Mouse (Mus musculus) splenic B cell, adult 2 months (primary cell): ENCODE data around the gene 4933430I17Rik.

Experiments used
- DNase-seq: peaks from one replicate; pipeline ENCODE4 v3.0.0-alpha.2; 2011; ENCODE audit warnings: low read depth, low spot score
- H3K27me3 ChIP-seq: 2 replicates; pipeline ENCODE4 v1.6.1; 2012; ENCODE audit warnings: mild to moderate bottlenecking, low read length, moderate library complexity, mixed read lengths; ENCODE audit not compliant: control insufficient read depth, poor library complexity, insufficient read depth, severe bottlenecking
- H3K36me3 ChIP-seq: 2 replicates; pipeline ENCODE4 v1.6.1; 2012; ENCODE audit warnings: mild to moderate bottlenecking, low read length, moderate library complexity, mixed read lengths; ENCODE audit not compliant: control insufficient read depth, poor library complexity, insufficient read depth, severe bottlenecking

Gene 4933430I17Rik

DNA sequence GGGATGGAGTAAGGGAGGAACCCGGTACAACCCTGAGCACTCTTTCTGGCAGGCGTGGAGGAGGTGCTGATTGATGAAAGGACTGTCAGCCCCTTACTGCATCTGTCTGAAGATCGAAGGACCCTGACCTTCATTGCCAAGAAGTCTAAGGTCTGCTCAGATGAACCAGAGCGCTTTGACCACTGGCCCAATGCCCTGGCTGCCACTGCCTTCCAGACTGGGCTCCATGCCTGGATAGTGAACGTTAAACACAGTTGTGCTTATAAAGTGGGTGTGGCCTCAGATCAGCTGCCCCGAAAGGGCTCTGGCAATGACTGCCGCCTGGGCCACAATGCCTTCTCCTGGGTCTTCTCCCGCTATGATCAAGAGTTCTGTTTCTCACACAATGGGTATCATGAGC lies 29.2 kb upstream of the 4933430I17Rik start:
- Histone ChIP-seq H3K36me3 (no peaks in the 10 kb centered on the region), H3K27me3 (no peaks in the 10 kb centered on the region)
- no peak for DNase-seq

DNA sequence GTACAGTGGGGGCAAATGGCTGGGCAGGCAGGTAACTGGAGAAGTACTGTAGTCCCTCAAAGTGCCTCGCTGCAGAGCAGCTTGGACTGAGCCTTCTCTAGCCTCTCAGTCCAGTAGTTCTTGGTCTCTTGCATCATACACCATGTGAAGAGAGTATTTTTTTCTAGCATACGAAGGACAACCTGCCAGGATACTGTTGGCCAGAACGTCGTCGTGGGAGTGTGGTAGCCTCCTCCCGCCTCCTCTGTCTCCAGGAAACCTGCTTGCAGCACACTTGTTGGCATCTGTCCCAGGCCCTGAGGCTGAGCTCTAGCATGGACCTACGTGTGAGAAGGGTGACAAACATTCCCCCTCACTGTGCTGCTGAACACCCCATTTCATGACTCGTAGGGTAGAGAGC lies 28.4 kb upstream of the 4933430I17Rik start:
- Histone ChIP-seq H3K27me3 (no peaks in the 10 kb centered on the region), H3K36me3 (no peaks in the 10 kb centered on the region)
- DNase-seq: no peak

DNA sequence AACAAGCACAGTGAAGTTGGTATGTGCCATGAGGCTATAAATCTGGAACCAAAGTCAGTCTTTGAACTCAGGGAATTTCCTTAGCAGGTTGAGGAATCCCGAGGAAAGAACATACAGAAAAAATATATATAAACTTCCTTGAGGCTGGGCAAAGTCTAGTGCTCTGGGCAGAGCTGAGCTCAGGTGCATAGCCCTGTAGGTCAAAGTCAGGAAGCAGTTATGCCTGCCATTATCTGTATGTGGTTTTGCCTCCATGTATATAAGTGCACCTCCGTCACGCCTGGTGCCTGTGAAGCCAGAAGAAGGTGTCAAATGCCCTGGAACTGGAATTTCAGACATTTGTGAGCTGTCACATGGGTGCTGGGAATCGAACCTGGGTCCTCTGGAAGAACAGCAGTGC lies 24.4 kb upstream of the 4933430I17Rik start:
- no peak for DNase-seq
- Histone ChIP-seq H3K27me3 (no peaks in the 10 kb centered on the region), H3K36me3 (no peaks in the 10 kb centered on the region)

DNA sequence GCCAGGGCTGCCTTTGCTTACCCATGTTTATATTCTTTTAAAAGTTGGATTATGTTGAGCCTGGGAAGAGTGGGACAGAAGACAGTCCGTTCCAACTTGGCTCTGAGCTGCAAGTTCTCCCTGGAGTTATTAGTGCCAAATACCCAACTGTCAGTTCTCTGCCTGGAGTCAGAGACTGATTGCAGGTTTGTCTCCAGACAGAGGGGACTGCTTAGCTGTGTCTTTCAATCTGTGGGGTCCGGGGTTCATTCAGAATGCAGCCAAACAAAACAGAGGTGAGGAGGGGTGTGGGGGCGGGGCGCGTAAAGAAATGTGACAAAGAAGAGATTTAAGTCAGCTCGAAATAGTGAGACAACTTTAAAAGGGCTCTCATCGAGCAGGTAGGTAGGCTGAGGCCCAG lies 23.6 kb upstream of the 4933430I17Rik start:
- Histone ChIP-seq H3K36me3 (no peaks in the 10 kb centered on the region), H3K27me3 (no peaks in the 10 kb centered on the region)
- no peak for DNase-seq

DNA sequence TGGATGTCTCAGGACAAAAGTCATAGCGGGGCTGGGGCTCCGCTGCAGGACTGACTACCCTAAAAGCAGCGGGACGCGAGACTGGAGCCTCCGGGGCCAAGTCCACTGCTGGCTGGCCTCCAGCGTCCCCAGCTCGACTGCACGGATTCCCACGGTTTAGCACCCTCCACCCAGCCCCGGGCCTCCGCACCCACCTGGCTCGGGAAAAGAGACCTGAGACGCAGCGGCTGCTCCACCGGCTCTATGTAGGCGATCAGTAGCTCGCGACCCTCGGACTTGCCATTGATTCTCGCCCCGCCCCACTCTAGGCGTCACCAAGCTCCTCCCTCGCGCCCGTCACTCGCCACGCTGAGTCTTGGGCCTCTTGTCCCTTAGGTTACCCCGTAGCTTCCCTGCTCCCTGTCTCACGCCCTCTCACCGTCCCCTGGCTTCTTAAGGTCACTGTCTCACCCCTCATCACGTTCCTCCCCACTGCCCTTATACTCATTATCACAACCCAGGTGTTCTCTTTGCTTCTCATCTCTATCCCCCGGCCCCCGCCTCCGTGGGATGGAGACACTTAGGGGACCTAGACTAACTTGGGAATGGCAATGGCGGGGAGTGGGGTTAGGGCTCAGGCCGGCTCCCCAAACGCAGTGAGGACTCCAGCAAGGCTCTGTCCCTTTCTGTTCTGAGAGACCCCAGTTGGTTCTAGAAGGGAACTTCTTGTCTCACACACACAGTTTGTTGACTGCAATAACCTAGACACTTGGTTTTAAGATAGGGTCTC lies 23.0 kb upstream of the 4933430I17Rik start:
- DNase-seq: peak; percentile 74
- Histone ChIP-seq H3K27me3 (no peaks in the 10 kb centered on the region), H3K36me3 (no peaks in the 10 kb centered on the region)

DNA sequence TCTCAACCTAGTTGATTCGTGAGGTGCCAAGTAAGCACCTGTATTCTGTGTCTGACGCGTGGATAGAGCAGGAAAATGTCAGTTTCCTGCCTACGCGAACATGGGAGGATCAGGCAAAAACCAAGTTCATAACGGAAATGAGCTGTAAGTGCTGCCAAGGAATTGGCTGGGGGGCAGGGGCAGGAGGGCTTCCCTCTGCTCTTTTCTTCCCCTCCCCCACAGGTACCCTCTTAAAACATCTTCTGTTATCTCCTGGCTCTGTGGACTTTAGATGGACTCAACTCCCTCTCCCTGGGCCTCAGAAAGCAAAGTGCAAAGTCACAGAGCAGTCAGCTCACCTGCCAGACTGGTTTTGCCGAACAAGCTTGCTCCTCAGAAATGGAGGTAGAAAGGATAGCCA lies 22.2 kb upstream of the 4933430I17Rik start:
- DNase-seq: no peak
- no peaks in the 10 kb centered on the region for H3K36me3 ChIP-seq
- no peaks in the 10 kb centered on the region for H3K27me3 ChIP-seq

DNA sequence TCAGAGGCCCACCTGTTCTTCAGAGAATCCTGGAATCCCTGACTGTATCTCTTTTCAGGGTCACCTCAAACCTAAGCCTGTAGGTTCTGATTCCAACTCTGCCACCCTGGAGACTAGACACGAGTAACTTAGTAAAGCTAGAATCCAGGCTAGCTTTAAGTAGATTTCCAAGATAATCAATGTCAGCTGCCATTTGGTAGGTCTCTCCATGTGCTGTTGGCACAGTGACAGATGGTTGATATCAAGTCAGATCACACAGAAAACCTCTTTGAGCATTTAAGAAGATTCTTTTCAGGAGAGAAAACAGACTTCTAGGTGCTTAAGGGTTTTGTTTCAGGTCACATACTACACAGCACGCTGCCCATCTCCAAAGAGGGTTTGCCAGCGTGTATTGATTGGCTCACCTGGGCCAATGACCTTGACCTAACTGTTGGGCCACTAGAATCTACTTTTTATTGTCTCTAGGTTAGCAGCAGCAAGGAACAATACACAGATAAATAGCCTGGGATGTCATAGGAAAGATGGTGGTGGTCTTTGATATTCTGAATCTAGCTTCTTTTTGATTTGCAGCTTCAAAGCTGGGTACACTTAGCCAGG lies 21.7 kb upstream of the 4933430I17Rik start, which contains the start of gene Hdhd3:
TSS of gene Hdhd3 (minus strand) at position 94 of the 597 bp plus-strand sequence.
- no peaks in the 10 kb centered on the region for H3K36me3 ChIP-seq
- DNase-seq: no peak
- no peaks in the 10 kb centered on the region for H3K27me3 ChIP-seq

DNA sequence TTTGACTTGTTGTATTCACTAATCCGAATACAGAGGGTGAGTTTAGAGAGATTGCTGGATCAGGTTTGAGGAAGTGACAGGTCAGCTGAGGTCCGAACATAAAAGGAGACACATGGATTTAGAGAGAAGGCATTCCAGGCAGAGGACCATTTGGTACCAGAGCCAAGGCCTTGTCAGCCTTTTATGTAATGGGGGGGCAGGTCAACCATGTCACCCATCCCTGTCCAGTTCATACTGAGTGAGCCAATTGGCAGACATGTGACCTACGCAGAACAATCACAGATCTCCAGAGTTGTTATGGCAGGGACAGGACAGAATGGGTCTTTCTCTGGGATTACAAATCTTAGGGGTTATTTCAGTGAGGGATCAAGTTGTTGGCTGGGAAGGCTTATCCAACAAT lies 19.2 kb upstream of the 4933430I17Rik start:
- H3K36me3 ChIP-seq: 0 out of 2 replicates have a peak, but pooled peaks cover 3% of the 10 kb centered on the region
- no peak for DNase-seq
- no peaks in the 10 kb centered on the region for H3K27me3 ChIP-seq

DNA sequence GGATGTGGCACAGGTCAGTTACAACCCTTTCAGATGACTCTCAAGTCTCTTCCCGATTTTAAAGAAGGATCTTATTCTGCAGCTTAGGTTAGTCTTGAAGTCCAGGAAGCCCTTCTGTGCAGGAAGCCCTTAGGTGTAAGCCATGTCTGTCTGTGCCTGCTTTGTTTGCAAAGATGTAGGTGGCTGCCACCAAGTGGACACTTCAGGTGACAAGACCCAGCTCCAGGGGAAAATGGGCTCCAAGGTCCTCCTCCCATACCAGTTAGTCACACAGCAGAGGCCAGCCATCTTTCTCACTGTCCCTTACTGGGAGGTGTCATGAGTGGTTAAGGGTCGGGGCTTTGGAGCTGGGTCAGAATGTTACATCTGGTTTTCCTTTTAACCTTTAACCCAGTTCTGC lies 18.4 kb upstream of the 4933430I17Rik start:
- H3K36me3 ChIP-seq: 0 out of 2 replicates have a peak, but pooled peaks cover 3% of the 10 kb centered on the region
- DNase-seq: peak; percentile 57
- no peaks in the 10 kb centered on the region for H3K27me3 ChIP-seq

DNA sequence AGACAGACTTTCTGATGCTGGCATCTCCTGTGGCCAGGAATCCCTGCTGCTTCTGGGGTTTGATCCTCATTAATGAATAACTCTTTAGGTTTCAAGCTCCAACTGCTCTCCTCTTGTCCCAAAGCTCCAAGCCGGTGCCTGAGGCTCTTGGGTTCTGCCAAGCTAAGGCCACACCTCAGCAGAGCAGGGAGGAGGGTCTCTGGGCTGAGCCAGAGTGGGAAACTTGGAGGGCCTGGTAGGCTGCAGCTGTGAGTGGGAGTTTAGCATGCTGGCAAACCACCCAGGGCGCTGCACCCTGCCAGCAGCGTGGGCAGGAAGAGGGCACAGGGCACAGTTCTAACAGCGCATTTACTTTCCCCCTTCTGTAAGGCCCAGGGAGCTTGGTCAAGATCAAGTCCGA lies 16.3 kb upstream of the 4933430I17Rik start:
- Histone ChIP-seq H3K36me3 (peaks cover 3% of the 10 kb centered on the region; the same call in 1 of the 2 replicates), H3K27me3 (no peaks in the 10 kb centered on the region)
- no peak for DNase-seq

DNA sequence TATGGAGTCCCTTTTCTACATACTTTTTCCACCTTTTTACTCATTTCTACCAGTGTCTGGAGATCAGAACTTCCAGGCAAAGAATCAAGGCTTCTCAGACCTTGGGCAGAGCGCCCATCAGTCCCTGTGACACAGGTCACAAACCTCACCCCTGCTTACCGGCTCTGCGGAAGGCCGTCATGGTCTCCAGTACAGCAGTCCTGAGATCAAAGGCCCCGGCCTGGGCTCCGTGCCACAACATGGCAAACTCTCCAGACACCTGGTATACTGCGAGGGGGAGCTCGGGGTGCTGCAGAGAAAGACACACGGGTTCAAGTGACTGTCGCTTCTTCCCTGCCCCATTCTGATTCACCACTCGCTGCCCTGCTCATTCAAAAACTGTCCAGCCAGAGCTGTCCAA lies 15.2 kb upstream of the 4933430I17Rik start:
- H3K36me3 ChIP-seq: peaks cover 3% of the 10 kb centered on the region; the same call in 1 of the 2 replicates
- H3K27me3 ChIP-seq: no peaks in the 10 kb centered on the region
- no peak for DNase-seq

DNA sequence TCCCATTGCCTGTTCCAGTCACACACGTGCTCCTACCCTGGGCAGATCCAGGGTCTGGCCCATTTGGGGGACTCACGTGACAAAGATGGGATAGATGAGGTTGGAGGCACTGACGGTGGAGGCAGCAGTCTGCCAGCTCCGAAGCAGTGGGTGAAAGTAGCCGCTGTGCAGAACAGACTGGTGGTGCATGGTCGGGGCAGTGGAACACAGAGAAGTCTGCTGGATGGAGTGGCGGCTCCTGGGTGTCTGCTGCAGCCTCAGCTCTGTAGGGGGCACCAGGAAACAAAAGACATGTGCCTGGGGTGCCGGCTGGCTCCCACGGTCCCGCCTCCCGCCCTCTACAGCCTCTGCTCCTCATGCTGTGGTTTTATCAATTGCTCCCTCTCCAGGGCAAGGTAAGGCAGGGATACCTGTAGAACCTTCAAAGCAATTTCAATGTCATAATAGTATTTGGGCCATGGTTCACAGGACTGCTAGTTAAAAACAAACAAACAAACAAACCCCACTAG lies 11.1 kb upstream of the 4933430I17Rik start:
- H3K27me3 ChIP-seq: no peaks in the 10 kb centered on the region

DNA sequence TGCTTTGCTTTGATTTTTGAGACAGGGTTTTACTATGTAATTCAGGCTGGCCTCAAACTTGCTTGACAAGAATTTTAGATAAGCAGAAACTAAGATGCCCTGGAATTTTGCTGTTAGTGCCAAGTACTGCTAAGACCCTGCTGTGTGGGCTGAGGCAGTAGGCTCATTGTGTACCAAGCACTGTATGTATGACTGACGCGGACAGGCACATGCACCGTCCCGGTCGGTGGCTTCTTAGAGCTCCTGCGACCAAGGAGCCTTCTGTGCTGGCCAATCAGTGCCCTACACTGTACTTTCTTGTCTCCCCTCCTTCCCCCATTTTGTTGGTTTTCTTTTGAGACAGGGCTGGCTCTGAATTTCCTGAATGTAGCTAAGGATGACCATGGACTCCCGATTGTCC lies 10.2 kb upstream of the 4933430I17Rik start:
- DNase-seq: no peak
- no peaks in the 10 kb centered on the region for H3K27me3 ChIP-seq
- peaks cover 1% of the 10 kb centered on the region; the same call in 1 of the 2 replicates for H3K36me3 ChIP-seq

More for the DNA sequence above, 11.1 kb upstream of the 4933430I17Rik start:
- no peak for DNase-seq
- peaks cover 3% of the 10 kb centered on the region; the same call in 1 of the 2 replicates for H3K36me3 ChIP-seq

DNA sequence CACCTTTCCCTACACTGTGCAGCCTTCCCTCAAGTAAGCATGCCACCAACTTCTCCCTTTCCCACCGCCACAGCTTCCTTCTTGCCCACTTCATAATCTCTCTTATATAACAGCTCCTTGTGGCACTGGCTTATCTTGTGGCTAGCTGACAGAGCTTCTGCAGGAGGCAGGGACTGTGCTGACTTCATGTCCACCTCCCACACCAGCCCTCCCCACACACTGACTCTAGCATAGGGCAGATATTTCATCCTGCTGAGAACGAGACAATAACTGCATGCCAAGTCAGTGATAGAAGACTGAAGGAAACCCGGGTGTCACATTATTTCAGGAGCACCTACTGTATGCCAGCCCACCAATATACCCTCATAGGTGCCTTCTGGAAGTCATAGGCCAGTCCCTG lies 9.7 kb upstream of the 4933430I17Rik start:
- Histone ChIP-seq H3K27me3 (no peaks in the 10 kb centered on the region), H3K36me3 (no peaks in the 10 kb centered on the region; the same call in 1 of the 2 replicates)
- no peak for DNase-seq

DNA sequence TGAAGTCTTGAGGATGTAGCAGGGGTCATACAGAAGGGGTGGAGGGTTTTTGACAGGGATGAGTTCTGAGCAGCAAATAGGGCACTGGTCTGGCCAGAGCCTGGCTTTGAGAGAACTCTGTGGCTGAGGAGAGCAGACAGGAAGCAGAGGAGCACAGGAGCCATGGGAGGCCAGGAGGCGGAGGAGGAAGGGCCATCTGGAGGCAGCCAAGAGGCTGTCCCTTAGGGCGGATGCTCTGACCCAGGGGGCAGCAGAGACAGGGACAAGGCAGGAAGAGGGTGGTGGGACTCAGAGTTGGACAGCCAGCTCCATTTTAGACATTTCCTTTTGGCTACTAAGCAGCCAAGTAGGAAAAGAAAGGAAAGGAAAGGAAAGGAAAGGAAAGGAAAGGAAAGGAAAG lies 9.1 kb upstream of the 4933430I17Rik start:
- Histone ChIP-seq H3K36me3 (no peaks in the 10 kb centered on the region; the same call in 1 of the 2 replicates), H3K27me3 (no peaks in the 10 kb centered on the region)
- no peak for DNase-seq
